Mouse (Mus musculus) limb, embryonic 14.5 days (tissue): ENCODE results near the gene Hoxd3. TPM values are rescaled to one million over a fixed set of nuclear protein-coding genes. Genes with fewer than 3 reads are reported as not detected.
A peak's percentile ranks its signal among the peaks of the same experiment; 100 is the strongest.

Source experiments
- ATAC-seq: fragments of 200-750 bp; cut with Nextera tagmentation; 2 replicates; pipeline ENCODE4 v1.8.0; 2017; ENCODE audit warnings: low read depth, moderate number of reproducible peaks, moderate TSS enrichment; ENCODE audit not compliant: low FRiP score
- DNase-seq: peaks from one replicate; pipeline ENCODE4 v3.0.0-alpha.2; 2015; ENCODE audit warnings: low spot score
- H3K27ac ChIP-seq: fragments of 300-500 bp; sonication (generic); replicated peaks from 2 replicates; pipeline ENCODE4 v1.5.1; 2014; ENCODE audit warnings: low read depth, mild to moderate bottlenecking, low read length, moderate library complexity, mixed read lengths
- H3K27me3 ChIP-seq: fragments of 300-500 bp; sonication (generic); 2 replicates; pipeline ENCODE4 v1.6.1; 2014; ENCODE audit warnings: low read length, mixed read lengths; ENCODE audit not compliant: control insufficient read depth, insufficient read depth
- H3K36me3 ChIP-seq: fragments of 300-500 bp; sonication (generic); 2 replicates; pipeline ENCODE4 v1.6.1; 2014; ENCODE audit warnings: mild to moderate bottlenecking, low read length, moderate library complexity, mixed read lengths; ENCODE audit not compliant: control insufficient read depth, insufficient read depth
- H3K4me1 ChIP-seq: fragments of 300-500 bp; sonication (generic); 2 replicates; pipeline ENCODE4 v1.6.1; 2014; ENCODE audit warnings: antibody characterized with exemption, low read length, mixed read lengths; ENCODE audit not compliant: control insufficient read depth, insufficient read depth
- H3K4me2 ChIP-seq: fragments of 300-500 bp; sonication (generic); replicated peaks from 2 replicates; pipeline ENCODE4 v1.6.1; 2014; ENCODE audit warnings: low read depth, mild to moderate bottlenecking, low read length, moderate library complexity; ENCODE audit not compliant: severe bottlenecking
- H3K4me3 ChIP-seq: fragments of 300-500 bp; sonication (generic); replicated peaks from 2 replicates; pipeline ENCODE4 v1.5.1; 2014; ENCODE audit warnings: low read length
- H3K9ac ChIP-seq: fragments of 300-500 bp; sonication (generic); 2 replicates; pipeline ENCODE4 v1.6.1; 2014; ENCODE audit warnings: mild to moderate bottlenecking, low read depth, low read length, moderate library complexity; ENCODE audit not compliant: severe bottlenecking
- H3K9me3 ChIP-seq: fragments of 300-500 bp; sonication (generic); 2 replicates; pipeline ENCODE4 v1.6.1; 2016; ENCODE audit warnings: low read length; ENCODE audit not compliant: control insufficient read depth
- POLR2A ChIP-seq: fragments of 200-500 bp; IDR thresholded peaks from 2 replicates; pipeline ENCODE4 v1.8.0; 2012; ENCODE audit warnings: inconsistent platforms, mild to moderate bottlenecking, moderate library complexity, borderline replicate concordance; ENCODE audit not compliant: insufficient read depth, insufficient read length; ENCODE audit errors: extremely low read depth
- WGBS: fragments of 180-500 bp; shearing (Covaris S2); extraction: QIAGEN DNeasy Blood & Tissue Kit; methylation state at CpG from one replicate; pipeline ENCODE4 v1.1.7; 2014; 5-methylcytosine and 5-hydroxymethylcytosine counted together
- polyA plus RNA-seq, 2 experiments: library from polyadenylated mRNA; depleted of rRNA in 1 of 2; stranded (reverse) in 1 of 2; unstranded in 1 of 2; fragments of >200 nt; fragmentation: Nextera tagmentation in 1 of 2; extraction: Ambion mirVana in 1 of 2; gene quantifications; 2 replicates each; pipeline versions ENCODE4 v1.2.1 to v1.2.3; 2012 to 2014

Gene Hoxd3
- polyA plus RNA-seq, 2 experiments: 0.59 to 2.3 TPM

GRCm38 (mm10) chr2:74675666-74676282 lies 36.0 kb upstream of the Hoxd3 start:
- ATAC-seq (no peak), DNase-seq (no peak)
- WGBS: 11% methylated on average over 17 of the region's 24 CpGs
- Histone ChIP-seq H3K27me3 (peaks cover 30% of the 10 kb centered on the region; the same call in 1 of the 2 replicates), H3K9me3 (no peaks in the 10 kb centered on the region), H3K4me3 (peak overlapping the region; percentile 74), H3K4me1 (peaks cover 17% of the 10 kb centered on the region), H3K4me2 (peak overlapping the region; percentile 96), H3K9ac (peak overlapping the region; percentile 99), H3K36me3 (peaks cover 2% of the 10 kb centered on the region; the same call in 1 of the 2 replicates), H3K27ac (peak overlapping the region; percentile 97)
- 0 out of 2 replicates have a peak, but pooled peaks have one; percentile 30 for TF ChIP-seq POLR2A

GRCm38 (mm10) chr2:74676376-74677052 lies 35.2 kb upstream of the Hoxd3 start:
- Histone ChIP-seq H3K9ac (peak overlapping the region; percentile 99), H3K27ac (peak overlapping the region; percentile 97)

GRCm38 (mm10) chr2:74677106-74677505 lies 34.6 kb upstream of the Hoxd3 start:
- DNase-seq: no peak
- Histone ChIP-seq H3K4me3 (peak overlapping the region; percentile 74), H3K27me3 (peaks cover 35% of the 10 kb centered on the region; the same call in 1 of the 2 replicates), H3K27ac (peak overlapping the region; percentile 97), H3K4me2 (peak overlapping the region; percentile 96), H3K36me3 (no peaks in the 10 kb centered on the region), H3K4me1 (peaks cover 17% of the 10 kb centered on the region), H3K9ac (peak overlapping the region; percentile 99), H3K9me3 (no peaks in the 10 kb centered on the region)
- TF ChIP-seq POLR2A: no peak
- WGBS: 24% methylated on average over 2 of the region's 2 CpGs
- ATAC-seq: no peak

More at GRCm38 (mm10) chr2:74676376-74677052, 35.2 kb upstream of the Hoxd3 start:
- ATAC-seq: no peak
- Histone ChIP-seq H3K9me3 (no peaks in the 10 kb centered on the region), H3K4me1 (peaks cover 17% of the 10 kb centered on the region), H3K27me3 (peaks cover 30% of the 10 kb centered on the region; the same call in 1 of the 2 replicates), H3K4me3 (peak overlapping the region; percentile 74), H3K36me3 (no peaks in the 10 kb centered on the region), H3K4me2 (peak overlapping the region; percentile 96)
- DNase-seq: no peak
- WGBS: 16% methylated on average over 9 of the region's 9 CpGs
- no peak for TF ChIP-seq POLR2A

- 8% methylated on average over 15 of the region's 15 CpGs for WGBS
- peak within 1 kb of the TSS; percentile 96 for H3K4me2 ChIP-seq
Observed at GRCm38 (mm10) chr2:74678891-74679595, 32.7 kb upstream of the Hoxd3 start, which contains the start of gene Hoxd11. Hoxd11 (plus strand) TSS chr2:74679557.

GRCm38 (mm10) chr2:74679596-74679971 lies 32.1 kb upstream of the Hoxd3 start:
- TF ChIP-seq POLR2A: no peak
- 2% methylated on average over 26 of the region's 26 CpGs for WGBS
- Histone ChIP-seq H3K27me3 (peaks cover 32% of the 10 kb centered on the region), H3K4me3 (peak overlapping the region; percentile 74), H3K9me3 (no peaks in the 10 kb centered on the region), H3K27ac (peak overlapping the region; percentile 97), H3K4me1 (peaks cover 5% of the 10 kb centered on the region; the same call in 1 of the 2 replicates), H3K4me2 (peak overlapping the region; percentile 96), H3K36me3 (0 out of 2 replicates have a peak, but pooled peaks cover 10% of the 10 kb centered on the region), H3K9ac (peak overlapping the region; percentile 99)
- DNase-seq (no peak), ATAC-seq (no peak)

More at GRCm38 (mm10) chr2:74678891-74679595, 32.7 kb upstream of the Hoxd3 start, which contains the start of gene Hoxd11:
- H3K27ac ChIP-seq: peak within 1 kb of the TSS; percentile 97
- H3K36me3 ChIP-seq: 0 out of 2 replicates have a peak, but pooled peaks cover 6% of the 10 kb centered on the region
- ATAC-seq: no peak
- peaks cover 37% of the 10 kb centered on the region for H3K27me3 ChIP-seq
- peak within 1 kb of the TSS; percentile 99 for H3K9ac ChIP-seq
- peaks cover 10% of the 10 kb centered on the region; the same call in 1 of the 2 replicates for H3K4me1 ChIP-seq
- no peak for DNase-seq
- no peak for TF ChIP-seq POLR2A
- peak within 1 kb of the TSS; percentile 74 for H3K4me3 ChIP-seq
- H3K9me3 ChIP-seq: no peaks in the 10 kb centered on the region
